Mouse (Mus musculus): Measurements from ENCODE around the gene Olfr316. TPM values are rescaled to one million over a fixed set of nuclear protein-coding genes. Genes with fewer than 3 reads are reported as not detected.
A peak's percentile ranks its signal among the peaks of the same experiment; 100 is the strongest.
"Not testable (repeated sequence)": the region's sequence is repeated elsewhere in the genome, so short reads cannot be mapped to it uniquely, and the experiment has no call there.

Olfr316 gene
- total RNA-seq (2015; ENCODE audit: low replicate concordance), result not detected in 2 replicates
- not detected in 2 replicates for total RNA-seq (2017; ENCODE audit: low replicate concordance)

DNA sequence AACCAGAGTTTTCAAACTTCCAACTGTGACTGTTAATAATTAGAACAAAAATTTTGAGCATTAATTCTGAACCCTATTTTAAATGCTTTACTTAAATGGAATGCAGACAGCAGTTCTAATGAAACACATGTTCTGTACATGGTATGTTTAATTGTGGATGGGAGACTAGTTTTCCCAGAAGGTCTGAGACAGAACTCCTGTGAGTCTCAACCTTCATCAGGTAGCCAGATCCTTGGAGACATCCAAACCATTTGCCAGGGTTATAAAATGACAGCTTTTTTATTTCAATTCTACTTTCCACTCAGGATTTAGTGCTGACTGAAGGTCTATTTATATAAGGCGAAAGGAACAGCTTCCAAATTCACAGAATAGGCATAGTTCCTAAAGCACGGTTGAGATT is at the start of gene Olfr316:
Gene Olfr316 (plus strand): TSS at position 301 of the 400 bp plus-strand sequence.
- no peak for ATAC-seq (replicated peaks; ENCODE audit: low FRiP score, poor library complexity, severe bottlenecking)

DNA sequence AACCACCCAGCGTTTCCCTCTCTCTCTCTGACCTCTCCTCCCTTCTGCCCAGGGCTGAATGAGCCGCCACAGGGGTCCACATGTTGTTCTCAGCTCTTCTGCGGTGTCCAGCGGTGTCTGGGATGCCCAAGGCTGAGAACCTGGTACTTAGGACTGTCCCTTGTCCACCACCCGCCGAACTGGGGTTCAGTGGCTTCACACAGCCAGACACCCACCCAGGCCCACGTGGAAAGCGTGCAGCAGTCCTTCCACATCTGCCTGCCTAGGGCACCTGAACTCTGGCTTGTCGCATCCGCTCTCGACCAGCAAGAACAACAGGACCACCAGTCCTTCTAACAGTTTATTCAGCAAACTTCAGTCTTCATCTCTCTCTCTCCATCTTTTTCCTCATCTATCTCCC is 43.4 kb upstream of the Olfr316 start:
- no peak for ATAC-seq (replicated peaks; ENCODE audit: low FRiP score, poor library complexity, severe bottlenecking)

DNA sequence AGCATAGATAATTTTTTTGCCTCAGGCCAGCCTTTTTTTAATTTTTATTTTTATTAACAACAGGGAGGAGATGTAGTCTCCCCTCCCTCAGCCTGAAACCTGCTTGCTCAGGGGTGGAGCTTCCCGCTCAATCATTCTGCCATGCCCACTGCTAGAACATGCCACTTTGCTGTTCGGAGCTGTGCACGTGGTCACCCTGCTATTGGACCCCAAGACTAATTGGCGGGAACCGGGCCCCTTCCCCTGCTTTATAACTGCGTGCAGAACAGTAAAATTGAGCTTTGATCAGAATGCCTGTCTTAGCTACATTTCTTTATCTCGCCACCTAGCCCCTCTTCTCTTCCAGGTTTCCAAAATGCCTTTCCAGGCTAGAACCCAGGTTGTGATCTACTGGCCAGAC is 34.8 kb upstream of the Olfr316 start:
- not testable (repeated sequence) for ATAC-seq (replicated peaks; ENCODE audit: low FRiP score, poor library complexity, severe bottlenecking)

DNA sequence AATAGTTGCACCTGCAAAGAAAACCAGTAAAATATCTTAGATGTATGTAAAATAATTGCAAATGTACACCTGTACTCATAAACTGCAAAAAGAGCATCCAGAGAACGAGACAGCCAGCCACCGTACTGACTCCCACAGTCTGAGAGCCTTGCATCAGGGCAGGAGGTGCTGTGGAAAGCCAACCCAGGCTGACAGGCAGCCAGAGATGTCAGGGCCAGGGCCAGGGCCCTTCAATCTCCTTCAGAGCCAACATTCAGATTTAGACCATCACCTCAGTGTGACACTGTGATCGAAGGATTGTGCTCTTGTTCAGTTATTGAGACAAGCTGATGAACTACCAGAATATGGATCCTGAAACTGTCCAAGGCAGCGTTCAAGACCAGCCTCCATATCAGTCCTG is 32.8 kb upstream of the Olfr316 start:
- no peak for ATAC-seq (replicated peaks; ENCODE audit: low FRiP score, poor library complexity, severe bottlenecking)

DNA sequence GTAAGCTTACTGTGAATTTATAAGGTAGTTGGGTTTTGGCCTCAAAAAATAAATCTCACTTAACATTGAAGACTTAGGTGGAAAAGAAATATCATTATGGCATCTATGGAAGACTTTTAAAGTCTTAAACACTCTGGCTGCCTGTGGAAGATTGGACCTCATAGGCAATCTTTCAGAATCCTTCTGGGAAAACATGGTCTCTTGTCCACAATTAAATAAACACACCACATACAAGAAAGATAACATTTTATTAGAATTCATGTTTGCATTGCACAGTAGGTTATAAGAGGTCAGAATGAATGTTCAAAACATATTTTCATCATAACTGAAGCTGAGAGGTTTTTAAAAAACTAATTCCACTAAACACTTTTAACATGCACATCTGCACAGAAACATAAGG is 28.6 kb upstream of the Olfr316 start, which contains the start of gene Olfr318:
Gene Olfr318 (minus strand): TSS at position 101 of the 400 bp plus-strand sequence.
- ATAC-seq (replicated peaks; ENCODE audit: low FRiP score, poor library complexity, severe bottlenecking), result no peak

DNA sequence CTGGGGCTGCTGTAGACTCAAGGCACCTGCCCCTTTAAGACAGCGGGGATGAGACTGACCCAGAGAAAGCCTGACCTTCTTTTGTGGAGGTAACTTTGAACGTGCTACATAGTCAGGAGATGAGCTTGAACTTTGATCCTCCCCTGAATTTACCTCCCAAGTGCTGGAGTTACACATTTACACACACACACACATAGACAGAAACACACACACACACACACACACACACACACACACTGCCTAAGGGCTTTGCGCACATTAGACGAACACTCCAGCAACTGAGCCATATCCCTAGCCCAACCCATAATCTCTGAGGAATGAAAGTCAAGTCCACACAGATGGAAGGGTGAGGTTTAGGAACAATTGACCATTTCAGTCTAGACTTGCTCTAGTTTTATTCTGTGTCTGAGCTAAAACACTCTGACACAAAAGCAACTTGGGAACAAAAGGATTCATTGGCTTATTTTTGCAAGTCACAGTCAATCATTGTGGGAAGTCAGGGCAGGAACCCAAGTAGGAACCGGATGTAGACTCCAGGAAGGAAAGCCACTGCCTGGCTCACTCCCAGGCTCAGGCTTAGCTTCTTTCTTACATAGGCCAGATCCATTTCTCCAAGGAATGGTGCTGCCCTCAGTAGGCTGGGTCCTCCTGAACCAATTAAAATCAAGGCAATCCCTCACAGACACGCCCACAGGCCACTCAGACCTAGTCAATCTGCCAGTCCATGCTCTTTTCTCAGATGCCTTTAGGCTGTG is 24.5 kb upstream of the Olfr316 start:
- not testable (repeated sequence) for ATAC-seq (replicated peaks; ENCODE audit: low FRiP score, poor library complexity, severe bottlenecking)

DNA sequence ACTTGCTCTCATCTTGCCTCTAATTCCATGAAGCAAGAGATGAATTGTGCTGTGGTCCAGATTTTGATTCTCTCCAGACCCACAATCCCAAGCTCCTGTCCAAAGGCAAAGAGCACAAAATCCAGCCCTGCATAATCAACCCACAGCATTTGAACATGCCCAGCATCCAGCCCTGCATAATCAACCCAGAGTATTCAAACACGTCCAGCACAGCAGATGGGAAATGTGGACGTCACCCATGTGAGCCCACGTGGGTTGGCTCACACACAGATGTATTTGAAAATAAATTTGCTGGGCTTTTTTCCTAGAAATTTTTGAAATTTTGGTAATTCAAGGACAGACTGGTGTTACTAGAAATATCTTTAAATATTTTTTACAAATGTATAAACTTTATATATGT is 19.2 kb upstream of the Olfr316 start:
- ATAC-seq (replicated peaks; ENCODE audit: low FRiP score, poor library complexity, severe bottlenecking), result no peak

DNA sequence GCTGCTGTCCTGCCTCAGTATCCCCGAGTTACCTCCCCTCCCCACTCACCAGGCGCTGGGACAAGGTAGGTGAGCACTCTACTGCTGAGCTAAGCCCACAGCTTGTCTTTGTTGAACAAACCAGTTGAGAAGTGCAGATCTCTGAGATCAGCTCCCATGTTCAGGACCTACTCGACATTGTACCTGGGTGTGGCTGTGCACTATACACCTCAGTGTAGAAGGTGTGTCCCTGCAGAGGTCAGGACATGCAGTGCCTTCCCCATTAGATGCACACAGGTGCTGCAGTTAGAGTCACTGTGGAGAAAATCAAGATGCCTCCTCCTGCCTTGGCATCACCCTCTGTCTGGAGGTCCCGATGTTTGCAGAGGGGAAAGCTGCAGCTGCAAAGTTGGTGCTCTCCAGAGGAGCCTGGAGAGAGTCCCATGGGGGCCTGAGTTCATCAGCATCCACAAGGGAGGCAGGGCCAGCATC is 13.7 kb upstream of the Olfr316 start, which contains the start of gene Olfr317:
Gene Olfr317 (minus strand): TSS at position 421 of the 471 bp plus-strand sequence.
- ATAC-seq (replicated peaks; ENCODE audit: low FRiP score, poor library complexity, severe bottlenecking), result no peak

DNA sequence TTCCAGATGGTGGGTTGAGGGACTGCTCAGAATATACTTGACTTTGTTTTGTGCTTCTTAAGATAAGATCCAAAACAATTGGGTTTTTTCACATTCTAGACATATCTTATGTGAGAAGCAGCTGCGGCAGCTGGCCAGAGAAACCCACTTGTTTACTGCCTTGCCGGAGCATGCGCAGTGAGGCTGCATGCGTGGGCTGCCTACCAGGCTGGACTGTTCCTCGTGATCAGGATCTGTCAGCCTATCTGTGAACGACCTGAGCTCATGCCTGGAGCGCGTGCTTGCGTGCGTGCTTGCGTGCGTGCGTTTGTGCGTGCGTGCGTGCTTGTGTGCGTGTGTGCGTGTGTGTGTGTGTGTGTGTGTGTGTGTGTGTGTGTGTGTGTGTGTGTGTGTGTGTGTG is 1.4 kb upstream of the Olfr316 start:
- ATAC-seq (replicated peaks; ENCODE audit: low FRiP score, poor library complexity, severe bottlenecking), result not testable (repeated sequence)

DNA sequence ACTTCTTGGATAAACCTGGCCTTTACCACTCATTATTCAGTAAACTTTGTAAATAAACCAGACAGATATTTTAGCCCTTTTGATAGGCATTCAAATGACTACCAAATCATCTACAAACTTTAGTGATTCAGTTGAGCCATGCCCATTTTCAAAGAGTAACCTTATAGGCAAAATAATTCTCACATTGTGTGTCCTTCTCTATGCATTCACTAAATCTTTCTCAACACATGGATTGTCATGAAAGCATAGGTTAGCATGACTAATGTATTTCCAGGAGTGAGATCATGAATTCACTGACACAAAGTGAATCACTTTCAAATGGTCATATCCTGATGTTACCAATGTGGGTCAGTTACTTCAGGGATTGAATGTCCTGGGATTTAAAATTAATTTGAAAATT is 20.4 kb downstream of the Olfr316 start, which contains the start of gene Olfr315:
Gene Olfr315 (plus strand): TSS at position 301 of the 400 bp plus-strand sequence.
- no peak for ATAC-seq (replicated peaks; ENCODE audit: low FRiP score, poor library complexity, severe bottlenecking)

DNA sequence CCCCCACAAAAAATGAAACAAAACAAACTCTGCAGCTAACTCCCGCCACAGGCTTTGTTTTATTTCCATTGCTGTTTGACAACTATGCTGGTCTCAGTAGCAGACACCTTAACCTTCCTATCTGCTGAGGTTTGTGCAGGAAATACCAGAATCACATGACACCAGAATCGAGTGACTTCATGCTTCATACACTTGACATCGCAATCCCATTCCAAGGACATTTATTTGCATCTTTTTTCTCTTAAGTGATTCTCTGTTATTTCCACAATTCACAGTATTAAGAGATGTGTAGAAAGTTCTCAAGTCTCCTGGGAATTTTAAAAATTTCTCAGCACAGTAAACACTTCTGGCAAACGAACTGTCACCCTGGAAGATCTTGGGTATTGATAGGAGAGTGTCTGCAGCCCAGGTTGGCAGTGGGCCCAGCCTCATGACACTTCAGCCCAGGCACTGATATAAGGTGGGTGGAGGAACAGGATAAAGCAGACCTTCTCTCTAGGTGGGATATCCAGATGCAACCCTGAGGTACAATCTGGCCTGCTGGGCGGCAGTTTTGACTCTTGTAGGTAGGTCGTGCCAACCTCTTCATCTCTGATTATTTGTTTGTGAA is 30.1 kb downstream of the Olfr316 start, which contains the start of gene Olfr314:
Gene Olfr314 (plus strand): TSS at position 473 of the 610 bp plus-strand sequence.
- ATAC-seq (replicated peaks; ENCODE audit: low FRiP score, poor library complexity, severe bottlenecking), result no peak

DNA sequence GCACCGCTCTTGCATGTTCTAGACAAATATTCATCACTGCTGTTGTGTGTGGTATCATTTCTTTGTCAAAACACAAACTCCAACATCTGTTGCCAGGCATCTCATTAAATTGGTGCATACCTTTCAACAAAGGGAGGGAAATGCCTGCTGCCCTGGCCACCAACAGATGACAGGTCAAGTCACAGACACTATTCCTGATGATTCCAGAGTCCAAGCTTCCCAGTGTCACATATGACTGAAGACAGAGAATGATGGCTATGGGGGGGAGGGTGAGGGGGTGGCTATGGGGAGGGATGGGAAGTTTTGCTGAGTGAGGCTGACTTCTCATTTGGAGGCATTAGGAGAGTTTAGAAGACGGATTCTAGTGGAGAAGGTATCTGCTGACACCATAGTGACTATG is 31.6 kb downstream of the Olfr316 start:
- ATAC-seq (replicated peaks; ENCODE audit: low FRiP score, poor library complexity, severe bottlenecking), result no peak

DNA sequence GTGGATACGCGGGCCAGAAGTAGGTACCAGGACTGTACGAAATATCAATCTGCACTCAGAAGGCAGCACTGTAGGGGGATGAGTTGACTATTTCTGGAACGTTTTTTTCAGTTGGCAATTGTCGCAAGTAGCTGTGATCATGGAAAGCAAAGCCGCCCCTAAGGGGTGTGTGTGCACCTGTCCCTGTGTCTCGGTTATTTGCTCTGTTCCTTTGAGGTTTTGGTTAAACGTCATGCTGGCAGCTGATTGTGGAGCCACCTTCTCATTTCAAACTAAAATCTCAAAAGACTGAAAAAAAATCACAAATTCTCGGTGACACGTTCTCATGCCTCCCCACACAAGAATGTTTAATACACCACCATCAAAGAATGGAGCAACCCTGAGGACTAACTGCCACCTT is 35.1 kb downstream of the Olfr316 start:
- ATAC-seq (replicated peaks; ENCODE audit: low FRiP score, poor library complexity, severe bottlenecking), result no peak

DNA sequence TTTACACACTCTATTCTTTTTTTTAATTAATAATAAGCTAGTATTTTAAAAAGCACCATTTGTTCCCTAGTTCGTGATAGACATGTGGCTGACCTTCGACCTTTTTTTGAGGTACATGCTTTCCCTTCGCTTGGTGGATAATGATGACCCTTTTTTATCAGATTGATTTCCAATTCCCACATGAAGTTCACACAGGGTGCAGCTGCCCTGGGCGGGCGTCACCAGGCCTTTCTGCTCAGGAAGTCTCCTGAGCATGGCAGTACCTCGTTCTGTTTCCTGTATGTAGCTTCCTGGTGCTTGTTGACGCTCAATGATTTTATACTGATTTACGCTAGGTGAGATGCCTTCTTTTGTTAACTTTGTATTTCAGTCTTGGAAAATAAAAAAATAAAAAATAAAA is 35.8 kb downstream of the Olfr316 start:
- no peak for ATAC-seq (replicated peaks; ENCODE audit: low FRiP score, poor library complexity, severe bottlenecking)

DNA sequence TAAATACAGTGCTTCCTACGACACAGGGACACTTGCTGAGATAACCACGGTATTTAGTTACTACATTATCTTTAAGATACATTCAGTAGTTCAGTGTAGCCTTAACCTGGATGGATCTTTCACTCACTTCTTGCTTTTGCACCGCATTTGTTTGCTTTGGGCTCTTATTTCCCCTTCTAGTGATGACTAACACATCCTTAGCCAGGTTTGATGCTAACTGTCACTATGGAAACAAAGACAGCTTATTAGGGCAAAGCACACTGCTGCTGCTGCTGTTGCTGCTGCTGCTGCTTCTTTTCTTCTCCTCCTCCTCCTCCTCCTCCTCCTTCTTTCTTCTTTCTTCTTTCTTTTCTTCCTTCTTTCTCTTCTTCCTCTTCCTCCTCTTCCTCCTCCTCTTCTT is 37.0 kb downstream of the Olfr316 start:
- ATAC-seq (replicated peaks; ENCODE audit: low FRiP score, poor library complexity, severe bottlenecking), result no peak

DNA sequence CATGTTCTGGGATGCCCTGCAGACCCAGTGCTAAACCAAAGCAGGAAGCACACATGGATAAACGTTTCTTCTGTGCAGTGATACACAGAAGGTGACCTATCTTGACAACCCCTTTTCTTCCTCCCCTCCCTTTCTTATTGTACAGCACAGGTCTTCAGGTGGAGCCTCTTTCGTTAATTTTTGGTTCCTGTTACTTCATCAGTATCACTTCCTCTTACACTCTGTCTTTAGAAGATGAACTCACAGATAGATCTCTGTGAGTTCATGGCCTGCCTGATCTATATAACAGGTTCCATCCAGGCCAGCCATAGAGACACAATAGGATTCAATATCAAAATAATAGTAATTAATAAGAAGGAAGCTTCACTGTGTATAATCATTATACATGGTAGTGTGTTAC is 37.5 kb downstream of the Olfr316 start:
- no peak for ATAC-seq (replicated peaks; ENCODE audit: low FRiP score, poor library complexity, severe bottlenecking)

DNA sequence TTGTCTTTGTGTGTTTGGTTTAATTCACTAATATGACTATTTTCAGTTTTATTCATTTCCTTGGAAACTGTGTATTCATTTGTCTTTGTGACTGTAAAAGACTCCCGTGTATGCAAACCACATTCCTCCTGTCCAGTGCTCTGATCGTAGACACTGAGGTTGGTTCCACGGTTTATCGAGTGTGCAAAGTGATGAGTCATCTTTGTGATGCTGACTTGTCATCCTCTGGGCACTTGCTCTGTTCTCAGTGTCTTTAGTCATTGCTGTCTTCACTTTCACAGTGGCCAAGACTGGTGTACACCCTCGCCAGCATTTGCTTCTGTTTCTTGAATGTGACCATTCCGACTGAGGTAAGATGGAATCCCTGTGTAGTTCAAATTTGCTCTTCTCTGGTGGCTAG is 38.1 kb downstream of the Olfr316 start:
- ATAC-seq (replicated peaks; ENCODE audit: low FRiP score, poor library complexity, severe bottlenecking), result 0 out of 2 replicates have a peak, but pooled peaks have one; percentile 46

DNA sequence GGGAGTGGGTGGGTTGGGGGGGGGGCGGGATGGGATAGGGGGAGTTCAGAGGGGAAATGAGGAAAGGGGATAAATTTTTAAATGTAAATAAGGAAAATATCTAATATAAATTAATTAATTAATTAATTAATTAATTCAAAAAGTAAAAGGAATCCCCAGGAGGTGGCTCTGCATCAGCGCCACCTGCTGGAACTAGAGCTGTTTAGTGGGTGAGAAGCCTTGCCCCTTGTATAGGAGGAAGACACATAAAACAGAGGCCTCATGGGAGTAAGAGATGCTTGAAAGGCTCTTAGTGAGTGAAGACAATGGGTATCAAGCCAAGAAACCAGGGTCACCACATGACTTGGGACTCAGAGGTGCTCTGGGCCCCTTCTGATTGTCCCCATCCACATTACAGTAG is 43.3 kb downstream of the Olfr316 start:
- no peak for ATAC-seq (replicated peaks; ENCODE audit: low FRiP score, poor library complexity, severe bottlenecking)

DNA sequence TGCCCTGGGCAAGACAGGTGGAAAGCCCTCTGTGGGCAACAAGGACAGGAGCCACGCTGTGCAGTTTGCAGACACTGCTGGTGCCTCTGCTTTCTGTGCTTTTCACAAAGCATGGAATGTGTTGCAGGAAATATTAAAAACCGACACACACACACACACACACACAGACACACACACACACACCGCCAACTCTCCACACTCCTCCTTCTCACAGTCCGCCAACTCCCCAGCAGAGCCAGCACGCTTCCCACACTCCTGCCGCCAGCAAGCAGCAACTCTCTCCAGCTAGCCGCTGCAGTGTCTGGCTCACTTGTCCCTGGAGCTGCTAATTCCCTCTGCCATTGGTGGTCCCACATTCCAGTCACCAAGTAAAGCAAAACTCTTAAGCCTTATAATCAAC is 44.3 kb downstream of the Olfr316 start:
- ATAC-seq (replicated peaks; ENCODE audit: low FRiP score, poor library complexity, severe bottlenecking), result no peak

DNA sequence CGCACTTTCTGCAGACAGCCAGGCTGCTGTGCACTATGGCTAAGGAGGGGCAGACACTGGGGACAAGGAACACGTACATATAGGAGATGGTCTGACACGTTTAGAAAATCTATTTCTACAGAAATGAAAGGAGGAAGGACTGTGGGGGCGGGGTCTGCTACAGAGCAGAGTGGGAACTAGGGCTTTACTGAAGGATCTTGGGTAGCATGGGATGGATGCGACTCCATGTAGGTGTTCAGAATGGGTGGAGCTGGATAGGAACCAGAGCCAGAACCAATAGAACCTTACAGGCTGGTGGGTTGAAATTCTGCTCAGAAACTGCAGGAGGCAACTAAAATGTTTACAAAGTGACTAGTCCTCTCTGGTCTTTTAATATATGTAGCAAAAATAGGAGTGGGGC is 47.2 kb downstream of the Olfr316 start:
- no peak for ATAC-seq (replicated peaks; ENCODE audit: low FRiP score, poor library complexity, severe bottlenecking)
